Mouse (Mus musculus) ES-E14 (cell line): ENCODE measurements around the gene Nfe2.

Source experiments
- HCFC1 ChIP-seq: IDR thresholded peaks from 2 replicates; pipeline ENCODE4 v1.6.1; 2012; ENCODE audit warnings: low read length, inconsistent platforms, borderline replicate concordance; ENCODE audit not compliant: insufficient read depth
- MAFK ChIP-seq: IDR thresholded peaks from 2 replicates; pipeline ENCODE4 v1.6.1; 2014; ENCODE audit warnings: mild to moderate bottlenecking, low read depth, low read length, inconsistent platforms; ENCODE audit not compliant: insufficient read depth
- ZC3H11A ChIP-seq: IDR thresholded peaks from 2 replicates; pipeline ENCODE4 v1.6.1; 2012; ENCODE audit warnings: low read depth, mild to moderate bottlenecking, inconsistent platforms, low read length, borderline replicate concordance

- TF ChIP-seq MAFK = no peak
- no peak for TF ChIP-seq HCFC1
- no peak for TF ChIP-seq ZC3H11A
These were observed 5.5 kb downstream of the Nfe2 start for GRCm38 (mm10) chr15:103252660-103253059.
